14 mouse cellular contexts compared by ENCODE assay signal in the genomic region with DNA sequence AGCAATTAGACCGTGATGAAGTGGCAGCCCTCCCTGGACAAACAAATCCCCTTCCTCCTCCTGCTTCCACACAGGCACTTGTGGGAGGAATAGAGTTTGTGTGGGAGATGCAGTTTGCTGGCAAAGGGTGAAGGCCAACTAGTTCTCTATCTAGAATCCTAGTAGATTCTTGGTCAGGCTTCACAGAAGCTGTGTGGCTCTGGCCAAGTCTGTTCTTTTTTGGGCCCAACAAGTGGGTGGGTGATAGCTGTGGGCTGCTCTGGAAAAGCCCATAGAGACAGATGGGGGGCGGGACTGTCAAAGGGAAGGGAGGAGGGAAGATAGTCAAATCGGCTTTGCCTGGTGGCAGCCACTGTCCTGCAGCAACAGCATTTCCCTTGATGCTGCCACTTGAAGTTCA. TPM values are rescaled to one million over a fixed set of nuclear protein-coding genes. Genes with fewer than 3 reads are reported as not detected.
DNase-seq lines count a peak whose midpoint lies in the region; ATAC-seq and TF ChIP-seq lines count a peak whose summit lies in the region.
"Had no signal": no experiment of that assay in that cellular context is flagged by ENCODE, and none has a peak within 500 bp of the region (broad histone marks: within the 10 kb centered on the region; RNA-seq: fewer than 3 reads in every experiment).

No protein-coding gene starts in this region.

- DNase-seq in forebrain, embryonic 14.5 days (ENCODE audit: low spot score), result no peak
- DNase-seq in lung, embryonic 14.5 days, result no peak
- no peak for DNase-seq in lung, adult 2 months
- peak; percentile 69 to 70 for DNase-seq in layer of hippocampus, postnatal 36 days
- DNase-seq in right cerebral cortex, postnatal 36 days (ENCODE audit: low spot score in 2 of 2), result peak; percentile 71 to 90
- no peak for DNase-seq in adrenal gland, postnatal 36 days
- DNase-seq: gastrocnemius, adult 2 months; kidney, adult 2 months; liver, postnatal 0 days had no signal

- 72% methylated on average over 3 of the region's 3 CpGs for WGBS in forebrain, embryonic 16.5 days
- 79% methylated on average over 3 of the region's 3 CpGs for WGBS in forebrain, embryonic 14.5 days
- 66% methylated on average over 3 of the region's 3 CpGs for WGBS in lung, embryonic 14.5 days
- WGBS in lung, adult 2 months, result 50% methylated on average over 3 of the region's 3 CpGs
- WGBS in hindbrain, embryonic 12.5 days, result 86% methylated on average over 3 of the region's 3 CpGs

- no peak for TF ChIP-seq CTCF in lung, embryonic 14.5 days (IDR thresholded peaks at IDR 0.05; ENCODE audit: low read depth)
- TF ChIP-seq CTCF in lung, adult 2 months (IDR thresholded peaks at IDR 0.05; ENCODE audit: insufficient read depth, low read length), result no peak

- H3K36me3 ChIP-seq in forebrain, embryonic 16.5 days (ENCODE audit: control insufficient read depth, insufficient read depth), result peaks cover 23% of the 10 kb centered on the region
- peaks cover 38% of the 10 kb centered on the region for H3K36me3 ChIP-seq in forebrain, embryonic 14.5 days (ENCODE audit: control insufficient read depth, insufficient read depth, low read length)
- H3K36me3 ChIP-seq in lung, embryonic 14.5 days (ENCODE audit: insufficient read depth), result peaks cover 43% of the 10 kb centered on the region
- H3K36me3 ChIP-seq in hindbrain, embryonic 12.5 days, result peaks cover 43% of the 10 kb centered on the region

- H3K4me2 ChIP-seq in forebrain, embryonic 16.5 days (ENCODE audit: low read length), result no peak overlapping the region
- no peak overlapping the region for H3K4me2 ChIP-seq in forebrain, embryonic 14.5 days (ENCODE audit: low read length)
- no peak overlapping the region for H3K4me2 ChIP-seq in lung, embryonic 14.5 days
- no peak overlapping the region for H3K4me2 ChIP-seq in hindbrain, embryonic 12.5 days (replicated peaks)

- H3K4me1 ChIP-seq in forebrain, embryonic 16.5 days (replicated peaks; ENCODE audit: control insufficient read depth, insufficient read depth, low read length), result no peaks in the 10 kb centered on the region; the same call in 1 of the 2 replicates
- no peaks in the 10 kb centered on the region for H3K4me1 ChIP-seq in forebrain, embryonic 14.5 days (ENCODE audit: control insufficient read depth, insufficient read depth, low read length)
- H3K4me1 ChIP-seq in lung, embryonic 14.5 days (ENCODE audit: insufficient read depth), result 0 out of 2 replicates have a peak, but pooled peaks cover 3% of the 10 kb centered on the region
- H3K4me1 ChIP-seq in lung, adult 2 months (ENCODE audit: control insufficient read depth, insufficient read depth, low read length), result peaks cover 7% of the 10 kb centered on the region; the same call in 1 of the 2 replicates
- H3K4me1 ChIP-seq in hindbrain, embryonic 12.5 days, result no peaks in the 10 kb centered on the region

- peak; percentile 38; the same call in 1 of the 2 replicates for ATAC-seq in forebrain, embryonic 16.5 days
- no peak for ATAC-seq in forebrain, embryonic 14.5 days
- ATAC-seq in lung, embryonic 14.5 days (ENCODE audit: insufficient read depth), result no peak
- ATAC-seq in hindbrain, embryonic 12.5 days (ENCODE audit: low FRiP score), result no peak
- ATAC-seq: liver, postnatal 0 days had no signal

- H3K9me3 ChIP-seq in forebrain, embryonic 16.5 days (ENCODE audit: control insufficient read depth, low read length), result no peaks in the 10 kb centered on the region
- H3K9me3 ChIP-seq in forebrain, embryonic 14.5 days (replicated peaks; ENCODE audit: control insufficient read depth, low read length), result no peaks in the 10 kb centered on the region
- no peaks in the 10 kb centered on the region for H3K9me3 ChIP-seq in lung, embryonic 14.5 days (ENCODE audit: low read depth, low read length)
- H3K9me3 ChIP-seq in hindbrain, embryonic 12.5 days (replicated peaks), result no peaks in the 10 kb centered on the region
- H3K9me3 ChIP-seq: hindbrain, embryonic 10.5 days had no signal

- no peak overlapping the region for H3K9ac ChIP-seq in forebrain, embryonic 16.5 days (replicated peaks; ENCODE audit: low read depth, low read length)
- H3K9ac ChIP-seq in forebrain, embryonic 14.5 days (ENCODE audit: low read length), result no peak overlapping the region
- H3K9ac ChIP-seq in lung, embryonic 14.5 days, result no peak overlapping the region
- H3K9ac ChIP-seq in hindbrain, embryonic 12.5 days, result no peak overlapping the region
- H3K9ac ChIP-seq: liver, postnatal 0 days had no signal

- H3K4me3 ChIP-seq in forebrain, embryonic 16.5 days (replicated peaks; ENCODE audit: low read length), result no peak overlapping the region
- no peak overlapping the region for H3K4me3 ChIP-seq in forebrain, embryonic 14.5 days (ENCODE audit: low read depth, low read length)
- no peak overlapping the region for H3K4me3 ChIP-seq in lung, embryonic 14.5 days (ENCODE audit: low read depth, low read length)
- no peak overlapping the region for H3K4me3 ChIP-seq in lung, adult 2 months (replicated peaks; ENCODE audit: extremely low read depth, low read depth, low read length)
- no peak overlapping the region for H3K4me3 ChIP-seq in hindbrain, embryonic 12.5 days
- H3K4me3 ChIP-seq: gastrocnemius, adult 2 months; hindbrain, embryonic 10.5 days had no signal

- no peaks in the 10 kb centered on the region for H3K27me3 ChIP-seq in forebrain, embryonic 16.5 days (replicated peaks; ENCODE audit: control insufficient read depth, insufficient read depth, low read length)
- H3K27me3 ChIP-seq in forebrain, embryonic 14.5 days (replicated peaks; ENCODE audit: control insufficient read depth, insufficient read depth, low read length), result no peaks in the 10 kb centered on the region
- no peaks in the 10 kb centered on the region for H3K27me3 ChIP-seq in lung, embryonic 14.5 days (ENCODE audit: insufficient read depth, low read length)
- no peaks in the 10 kb centered on the region for H3K27me3 ChIP-seq in hindbrain, embryonic 12.5 days

- no peak overlapping the region for H3K27ac ChIP-seq in forebrain, embryonic 16.5 days (ENCODE audit: low read length)
- H3K27ac ChIP-seq in forebrain, embryonic 14.5 days (ENCODE audit: low read depth, low read length), result no peak overlapping the region
- 0 out of 2 replicates have a peak overlapping the region, but pooled peaks have one; percentile 30 for H3K27ac ChIP-seq in lung, embryonic 14.5 days (ENCODE audit: low read depth)
- no peak overlapping the region for H3K27ac ChIP-seq in hindbrain, embryonic 12.5 days
- H3K27ac ChIP-seq: gastrocnemius, adult 2 months; hindbrain, embryonic 10.5 days had no signal

- no peak for TF ChIP-seq POLR2A in lung, adult 2 months (IDR thresholded peaks at IDR 0.05; ENCODE audit: borderline replicate concordance, extremely low read depth, low read depth, low read length)

RNA-seq across cellular contexts. Expression of gene Tspan1, which starts 6.6 kb away (rescaled TPM):
- polyA plus RNA-seq in forebrain, embryonic 16.5 days (2015; fragmentation: Nextera tagmentation; extraction: Ambion mirVana), result 0.10 and 0.19 TPM in 2 replicates
- polyA plus RNA-seq in forebrain, embryonic 14.5 days (2014; fragmentation: Nextera tagmentation; extraction: Ambion mirVana), result not detected in 2 replicates
- 7.0 and 7.5 TPM in 2 replicates for polyA plus RNA-seq in lung, embryonic 14.5 days (2014; fragmentation: Nextera tagmentation; extraction: Ambion mirVana)
- 60.8 and 93.7 TPM in 2 replicates for polyA plus RNA-seq in lung, adult 2 months (2012; rRNA removed)
- total RNA-seq in layer of hippocampus, postnatal 36 days (2021), result not detected
- polyA plus RNA-seq in hindbrain, embryonic 12.5 days (2016; fragmentation: Nextera tagmentation; extraction: Ambion mirVana), result 0.17 TPM in 1 of 2 replicates, not detected in the other
- not detected for total RNA-seq in adrenal gland, postnatal 36 days (2021)
- polyA plus RNA-seq: hindbrain, embryonic 10.5 days; liver, postnatal 0 days had no signal

RNA-seq across cellular contexts. Expression of gene Lurap1, which starts 9.6 kb away (rescaled TPM):
- 2.6 and 2.7 TPM in 2 replicates for polyA plus RNA-seq in forebrain, embryonic 16.5 days (2015; fragmentation: Nextera tagmentation; extraction: Ambion mirVana)
- 1.5 and 1.9 TPM in 2 replicates for polyA plus RNA-seq in forebrain, embryonic 14.5 days (2014; fragmentation: Nextera tagmentation; extraction: Ambion mirVana)
- 2.5 and 3.4 TPM in 2 replicates for polyA plus RNA-seq in lung, embryonic 14.5 days (2014; fragmentation: Nextera tagmentation; extraction: Ambion mirVana)
- 3.7 and 5.7 TPM in 2 replicates for polyA plus RNA-seq in lung, adult 2 months (2012; rRNA removed)
- 10 to 100 TPM; 21.8 to 23.8 TPM for total RNA-seq in layer of hippocampus, postnatal 36 days (2021)
- polyA plus RNA-seq in hindbrain, embryonic 12.5 days (2016; fragmentation: Nextera tagmentation; extraction: Ambion mirVana), result 1.6 and 2.2 TPM in 2 replicates
- 10 to 100 TPM in 1 of 2 experiments, 1 to 10 TPM in 1; 7.6 to 10.1 TPM for total RNA-seq in adrenal gland, postnatal 36 days (2021)

RNA-seq across cellular contexts. Expression of gene 1700042G07Rik, which starts 12.4 kb away (rescaled TPM):
- not detected in 2 replicates for polyA plus RNA-seq in forebrain, embryonic 16.5 days (2015; fragmentation: Nextera tagmentation; extraction: Ambion mirVana)
- not detected in 2 replicates for polyA plus RNA-seq in forebrain, embryonic 14.5 days (2014; fragmentation: Nextera tagmentation; extraction: Ambion mirVana)
- polyA plus RNA-seq in lung, embryonic 14.5 days (2014; fragmentation: Nextera tagmentation; extraction: Ambion mirVana), result not detected in 2 replicates
- polyA plus RNA-seq in lung, adult 2 months (2012; rRNA removed), result not detected in 2 replicates
- total RNA-seq in layer of hippocampus, postnatal 36 days (2021), result not detected
- not detected in 2 replicates for polyA plus RNA-seq in hindbrain, embryonic 12.5 days (2016; fragmentation: Nextera tagmentation; extraction: Ambion mirVana)
- not detected for total RNA-seq in adrenal gland, postnatal 36 days (2021)
- total RNA-seq: gastrocnemius, adult 2 months had no signal
- polyA plus RNA-seq: brain, embryonic 14.5 days; hindbrain, embryonic 10.5 days; kidney, adult 2 months; limb, embryonic 11.5 days; liver, postnatal 0 days had no signal

RNA-seq across cellular contexts. Expression of gene Gm49337, which starts 12.4 kb away (rescaled TPM):
- polyA plus RNA-seq in forebrain, embryonic 16.5 days (2015; fragmentation: Nextera tagmentation; extraction: Ambion mirVana), result not detected in 2 replicates
- polyA plus RNA-seq in forebrain, embryonic 14.5 days (2014; fragmentation: Nextera tagmentation; extraction: Ambion mirVana), result not detected in 2 replicates
- not detected in 2 replicates for polyA plus RNA-seq in lung, embryonic 14.5 days (2014; fragmentation: Nextera tagmentation; extraction: Ambion mirVana)
- polyA plus RNA-seq in lung, adult 2 months (2012; rRNA removed), result not detected in 2 replicates
- 1 to 10 TPM in 1 of 2 experiments, not detected in 1; 1.2 TPM for total RNA-seq in layer of hippocampus, postnatal 36 days (2021)
- not detected in 2 replicates for polyA plus RNA-seq in hindbrain, embryonic 12.5 days (2016; fragmentation: Nextera tagmentation; extraction: Ambion mirVana)
- total RNA-seq in adrenal gland, postnatal 36 days (2021), result not detected
- polyA plus RNA-seq: brain, embryonic 14.5 days; hindbrain, embryonic 10.5 days; kidney, adult 2 months; limb, embryonic 11.5 days; liver, postnatal 0 days had no signal

RNA-seq across cellular contexts. Expression of gene Pomgnt1, which starts 37.1 kb away (rescaled TPM):
- polyA plus RNA-seq in forebrain, embryonic 16.5 days (2015; fragmentation: Nextera tagmentation; extraction: Ambion mirVana), result 61.5 and 67.3 TPM in 2 replicates
- polyA plus RNA-seq in forebrain, embryonic 14.5 days (2014; fragmentation: Nextera tagmentation; extraction: Ambion mirVana), result 54.8 and 56.0 TPM in 2 replicates
- 63.3 and 66.5 TPM in 2 replicates for polyA plus RNA-seq in lung, embryonic 14.5 days (2014; fragmentation: Nextera tagmentation; extraction: Ambion mirVana)
- 37.3 and 46.4 TPM in 2 replicates for polyA plus RNA-seq in lung, adult 2 months (2012; rRNA removed)
- 10 to 100 TPM; 62.4 to 63.5 TPM for total RNA-seq in layer of hippocampus, postnatal 36 days (2021)
- polyA plus RNA-seq in hindbrain, embryonic 12.5 days (2016; fragmentation: Nextera tagmentation; extraction: Ambion mirVana), result 62.7 and 67.5 TPM in 2 replicates
- 10 to 100 TPM; 61.8 to 63.7 TPM for total RNA-seq in adrenal gland, postnatal 36 days (2021)

Comparison
In these comparisons a context has a peak if more than half of its experiments do, and no peak if none do; other contexts are left out.
1. DNase-seq: peak in layer of hippocampus, postnatal 36 days (2 of 2) and right cerebral cortex, postnatal 36 days (2 of 2); none in forebrain, embryonic 14.5 days (single experiment), lung, embryonic 14.5 days (single experiment), lung, adult 2 months (single experiment) and adrenal gland, postnatal 36 days (0 of 2).